Mouse (Mus musculus) heart, adult 11 months (tissue): ENCODE data around the gene Tmem107.
A peak's percentile ranks its signal among the peaks of the same experiment; 100 is the strongest.

Source experiments
- DNase-seq: peaks from one replicate; pipeline ENCODE4 v3.0.0; 2022

The Tmem107 gene

GRCm38 (mm10) chr11:69076572-69076971 lies 6.0 kb downstream of the Tmem107 start:
- peak; percentile 85 for DNase-seq

- no peak for DNase-seq
Observed at GRCm38 (mm10) chr11:69077316-69077715, 6.7 kb downstream of the Tmem107 start.

- DNase-seq: peak; percentile 84
Observed at GRCm38 (mm10) chr11:69078041-69078440, 7.4 kb downstream of the Tmem107 start.

GRCm38 (mm10) chr11:69078805-69079438 lies 8.3 kb downstream of the Tmem107 start:
- DNase-seq: peak; percentile 97

- peak; percentile 83 for DNase-seq
Observed at GRCm38 (mm10) chr11:69080102-69080854, 9.7 kb downstream of the Tmem107 start.

- no peak for DNase-seq
Observed at GRCm38 (mm10) chr11:69080855-69081222, 10.2 kb downstream of the Tmem107 start.

GRCm38 (mm10) chr11:69081613-69082012 lies 11.0 kb downstream of the Tmem107 start:
- peak; percentile 83 for DNase-seq

GRCm38 (mm10) chr11:69085608-69086007 lies 15.0 kb downstream of the Tmem107 start:
- DNase-seq: no peak

GRCm38 (mm10) chr11:69086390-69086789 lies 15.8 kb downstream of the Tmem107 start:
- DNase-seq: peak; percentile 90

GRCm38 (mm10) chr11:69087082-69087481 lies 16.5 kb downstream of the Tmem107 start:
- DNase-seq: peak; percentile 96

- peak; percentile 89 for DNase-seq
Observed at GRCm38 (mm10) chr11:69087597-69087996, 17.0 kb downstream of the Tmem107 start.

GRCm38 (mm10) chr11:69088103-69088855 lies 17.7 kb downstream of the Tmem107 start, which contains the start of gene Vamp2:
Gene Vamp2 (plus strand): TSS chr11:69088490.
- DNase-seq: peak; percentile 99

GRCm38 (mm10) chr11:69088856-69089615 lies 18.4 kb downstream of the Tmem107 start:
- peak; percentile 95 for DNase-seq

GRCm38 (mm10) chr11:69089616-69090290 lies 19.1 kb downstream of the Tmem107 start:
- no peak for DNase-seq

GRCm38 (mm10) chr11:69090367-69090766 lies 19.8 kb downstream of the Tmem107 start:
- DNase-seq: peak; percentile 91

GRCm38 (mm10) chr11:69091566-69092385 lies 21.2 kb downstream of the Tmem107 start:
- DNase-seq: peak; percentile 95

- peak; percentile 98 for DNase-seq
Observed at GRCm38 (mm10) chr11:69092386-69092751, 21.8 kb downstream of the Tmem107 start.

GRCm38 (mm10) chr11:69092871-69093270 lies 22.3 kb downstream of the Tmem107 start:
- DNase-seq: no peak

GRCm38 (mm10) chr11:69093856-69094255 lies 23.2 kb downstream of the Tmem107 start:
- peak; percentile 93 for DNase-seq

- peak; percentile 100 for DNase-seq
Observed at GRCm38 (mm10) chr11:69094697-69095429, 24.3 kb downstream of the Tmem107 start, which contains the start of gene Per1. Gene Per1 (plus strand): TSS chr11:69095217.
